Mouse (Mus musculus): Measurements from ENCODE around the gene Cbfa2t2. TPM values are rescaled to one million over a fixed set of nuclear protein-coding genes. Genes with fewer than 3 reads are reported as not detected.

Cbfa2t2 gene
- polyA plus RNA-seq, 1 experiment from 2014 or later, result 7.8 TPM

DNA sequence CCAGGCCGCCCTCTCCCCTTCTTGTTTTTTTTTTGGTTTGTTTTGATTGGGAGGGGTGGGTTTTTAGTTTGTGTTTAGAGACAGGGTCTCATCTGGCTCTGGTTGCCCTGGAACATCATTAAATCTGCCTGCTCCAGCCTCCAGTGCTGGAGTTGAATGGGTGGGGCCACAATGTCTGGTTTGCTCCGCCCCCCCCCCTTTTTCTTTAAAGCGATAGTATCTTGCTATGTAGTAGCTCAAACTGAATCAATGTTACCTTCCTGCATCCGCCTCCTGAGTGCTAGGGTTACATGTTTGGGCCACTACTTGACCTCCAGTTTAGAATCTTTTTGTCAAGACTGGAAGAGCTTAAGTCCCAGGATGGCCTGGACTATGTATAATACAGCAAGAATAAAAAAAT is 135.0 kb downstream of the Cbfa2t2 start:
- Histone ChIP-seq H3K4me1 (replicated peaks; ENCODE audit: control insufficient read depth, insufficient read depth, low read length) (no peaks in the 10 kb centered on the region), H3K9ac (ENCODE audit: low read depth, low read length) (no peak overlapping the region), H3K27me3 (replicated peaks; ENCODE audit: control insufficient read depth, insufficient read depth, low read length) (no peaks in the 10 kb centered on the region), H3K4me3 (ENCODE audit: low read depth, low read length) (no peak overlapping the region), H3K36me3 (ENCODE audit: control insufficient read depth, insufficient read depth) (no peaks in the 10 kb centered on the region), H3K27ac (ENCODE audit: low read depth, low read length) (no peak overlapping the region), H3K9me3 (ENCODE audit: control insufficient read depth) (no peaks in the 10 kb centered on the region), H3K4me2 (replicated peaks; ENCODE audit: low read depth) (no peak overlapping the region)
- WGBS, result 83% methylated on average over 4 of the region's 4 CpGs
- no peak for ATAC-seq
- no peak for TF ChIP-seq CTCF (IDR thresholded peaks at IDR 0.05; ENCODE audit: low read depth)

GRCm38 (mm10) chr2:154571976-154572375 is 135.7 kb downstream of the Cbfa2t2 start:
- Histone ChIP-seq H3K9ac (ENCODE audit: low read depth, low read length) (no peak overlapping the region), H3K27me3 (replicated peaks; ENCODE audit: control insufficient read depth, insufficient read depth, low read length) (no peaks in the 10 kb centered on the region), H3K4me3 (ENCODE audit: low read depth, low read length) (no peak overlapping the region), H3K36me3 (ENCODE audit: control insufficient read depth, insufficient read depth) (no peaks in the 10 kb centered on the region), H3K4me1 (replicated peaks; ENCODE audit: control insufficient read depth, insufficient read depth, low read length) (no peaks in the 10 kb centered on the region), H3K27ac (ENCODE audit: low read depth, low read length) (no peak overlapping the region), H3K4me2 (replicated peaks; ENCODE audit: low read depth) (no peak overlapping the region), H3K9me3 (ENCODE audit: control insufficient read depth) (no peaks in the 10 kb centered on the region)
- no peak for TF ChIP-seq CTCF (IDR thresholded peaks at IDR 0.05; ENCODE audit: low read depth)
- ATAC-seq, result no peak
- 67% methylated on average over 8 of the region's 8 CpGs for WGBS

DNA sequence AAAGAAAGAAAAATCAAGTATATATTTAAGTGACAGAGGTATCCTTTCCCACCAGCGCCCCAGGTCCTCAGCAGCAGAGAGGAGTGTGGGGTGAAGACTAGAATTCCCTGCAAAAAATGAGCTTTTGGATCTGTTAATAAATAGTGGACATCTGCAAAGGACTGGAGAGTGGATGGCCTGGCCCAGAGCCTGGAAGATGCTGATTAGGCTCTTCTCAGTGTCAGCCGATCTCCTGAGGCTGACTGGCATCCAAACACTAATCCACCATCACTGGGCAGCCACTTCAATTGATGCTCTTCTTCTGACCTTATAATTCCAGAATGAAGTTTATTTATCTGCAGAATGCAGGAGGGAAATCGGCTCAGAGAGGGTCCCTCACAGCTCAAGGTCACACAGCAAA is 136.7 kb downstream of the Cbfa2t2 start:
- H3K4me3 ChIP-seq (ENCODE audit: low read depth, low read length), result no peak overlapping the region
- ATAC-seq, result no peak
- WGBS, result 76% methylated on average over 3 of the region's 3 CpGs
- H3K36me3 ChIP-seq (ENCODE audit: control insufficient read depth, insufficient read depth), result no peaks in the 10 kb centered on the region
- H3K27me3 ChIP-seq (replicated peaks; ENCODE audit: control insufficient read depth, insufficient read depth, low read length), result no peaks in the 10 kb centered on the region
- no peak overlapping the region for H3K27ac ChIP-seq (ENCODE audit: low read depth, low read length)
- TF ChIP-seq CTCF (IDR thresholded peaks at IDR 0.05; ENCODE audit: low read depth), result no peak
- no peak overlapping the region for H3K4me2 ChIP-seq (replicated peaks; ENCODE audit: low read depth)
- no peaks in the 10 kb centered on the region for H3K9me3 ChIP-seq (ENCODE audit: control insufficient read depth)
- H3K9ac ChIP-seq (ENCODE audit: low read depth, low read length), result no peak overlapping the region
- H3K4me1 ChIP-seq (replicated peaks; ENCODE audit: control insufficient read depth, insufficient read depth, low read length), result no peaks in the 10 kb centered on the region

GRCm38 (mm10) chr2:154574271-154574670 is 138.0 kb downstream of the Cbfa2t2 start:
- no peak for TF ChIP-seq CTCF (IDR thresholded peaks at IDR 0.05; ENCODE audit: low read depth)
- WGBS, result 71% methylated on average over 7 of the region's 7 CpGs
- no peak for ATAC-seq

GRCm38 (mm10) chr2:154576876-154577743 is 140.8 kb downstream of the Cbfa2t2 start:
- no peak overlapping the region for H3K4me2 ChIP-seq (replicated peaks; ENCODE audit: low read depth)
- H3K9ac ChIP-seq (ENCODE audit: low read depth, low read length), result no peak overlapping the region
- H3K36me3 ChIP-seq (ENCODE audit: control insufficient read depth, insufficient read depth), result no peaks in the 10 kb centered on the region
- no peak overlapping the region for H3K27ac ChIP-seq (ENCODE audit: low read depth, low read length)
- no peaks in the 10 kb centered on the region for H3K9me3 ChIP-seq (ENCODE audit: control insufficient read depth)
- no peak for TF ChIP-seq CTCF (IDR thresholded peaks at IDR 0.05; ENCODE audit: low read depth)
- ATAC-seq, result no peak
- H3K27me3 ChIP-seq (replicated peaks; ENCODE audit: control insufficient read depth, insufficient read depth, low read length), result no peaks in the 10 kb centered on the region
- WGBS, result 72% methylated on average over 12 of the region's 12 CpGs
- H3K4me3 ChIP-seq (ENCODE audit: low read depth, low read length), result no peak overlapping the region
- H3K4me1 ChIP-seq (replicated peaks; ENCODE audit: control insufficient read depth, insufficient read depth, low read length), result no peaks in the 10 kb centered on the region

More at GRCm38 (mm10) chr2:154574271-154574670, 138.0 kb downstream of the Cbfa2t2 start:
- no peak overlapping the region for H3K27ac ChIP-seq (ENCODE audit: low read depth, low read length)
- no peak overlapping the region for H3K9ac ChIP-seq (ENCODE audit: low read depth, low read length)
- H3K4me3 ChIP-seq (ENCODE audit: low read depth, low read length), result no peak overlapping the region
- no peaks in the 10 kb centered on the region for H3K9me3 ChIP-seq (ENCODE audit: control insufficient read depth)
- H3K36me3 ChIP-seq (ENCODE audit: control insufficient read depth, insufficient read depth), result no peaks in the 10 kb centered on the region
- no peak overlapping the region for H3K4me2 ChIP-seq (replicated peaks; ENCODE audit: low read depth)
- H3K4me1 ChIP-seq (replicated peaks; ENCODE audit: control insufficient read depth, insufficient read depth, low read length), result no peaks in the 10 kb centered on the region
- H3K27me3 ChIP-seq (replicated peaks; ENCODE audit: control insufficient read depth, insufficient read depth, low read length), result no peaks in the 10 kb centered on the region

DNA sequence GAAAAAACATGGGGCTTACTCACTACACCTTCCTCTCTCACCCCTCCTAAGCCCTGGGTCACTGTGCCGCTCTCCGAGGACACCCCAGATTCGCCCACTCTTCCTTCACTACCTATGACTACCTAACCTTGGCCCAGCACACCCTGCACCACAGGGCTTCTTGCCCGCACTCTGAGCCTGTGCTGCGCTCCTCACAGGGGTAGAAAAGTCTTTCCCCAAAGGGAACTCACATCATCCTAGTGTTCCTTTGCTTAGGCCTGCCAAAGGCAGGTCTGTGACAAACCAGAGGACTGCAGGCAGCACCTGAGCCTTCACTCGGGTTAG is 141.4 kb downstream of the Cbfa2t2 start:
- Histone ChIP-seq H3K4me1 (replicated peaks; ENCODE audit: control insufficient read depth, insufficient read depth, low read length) (no peaks in the 10 kb centered on the region), H3K27me3 (replicated peaks; ENCODE audit: control insufficient read depth, insufficient read depth, low read length) (no peaks in the 10 kb centered on the region), H3K27ac (ENCODE audit: low read depth, low read length) (no peak overlapping the region), H3K4me2 (replicated peaks; ENCODE audit: low read depth) (no peak overlapping the region), H3K4me3 (ENCODE audit: low read depth, low read length) (no peak overlapping the region), H3K9ac (ENCODE audit: low read depth, low read length) (no peak overlapping the region), H3K9me3 (ENCODE audit: control insufficient read depth) (no peaks in the 10 kb centered on the region), H3K36me3 (ENCODE audit: control insufficient read depth, insufficient read depth) (no peaks in the 10 kb centered on the region)
- WGBS, result 94% methylated on average over 6 of the region's 6 CpGs
- no peak for TF ChIP-seq CTCF (IDR thresholded peaks at IDR 0.05; ENCODE audit: low read depth)
- no peak for ATAC-seq

Measured in intestine, postnatal 0 days (tissue).